Mouse (Mus musculus) A20 (cell line): ENCODE results near the gene Gm20388.

Experiments used
- DNase-seq: peaks from one replicate; pipeline ENCODE4 v3.0.0-alpha.2; 2011; ENCODE audit warnings: low read depth, low spot score

Gene Gm20388

GRCm38 (mm10) chr8:121903977-121904376 lies 1993.3 kb downstream of the Gm20388 start:
- DNase-seq: no peak

- no peak for DNase-seq
These were observed 1994.4 kb downstream of the Gm20388 start for GRCm38 (mm10) chr8:121904999-121905398.

GRCm38 (mm10) chr8:121905420-121905819 lies 1994.8 kb downstream of the Gm20388 start:
- DNase-seq: no peak

- DNase-seq: no peak
These were observed 1995.2 kb downstream of the Gm20388 start for GRCm38 (mm10) chr8:121905864-121906263.

DNA sequence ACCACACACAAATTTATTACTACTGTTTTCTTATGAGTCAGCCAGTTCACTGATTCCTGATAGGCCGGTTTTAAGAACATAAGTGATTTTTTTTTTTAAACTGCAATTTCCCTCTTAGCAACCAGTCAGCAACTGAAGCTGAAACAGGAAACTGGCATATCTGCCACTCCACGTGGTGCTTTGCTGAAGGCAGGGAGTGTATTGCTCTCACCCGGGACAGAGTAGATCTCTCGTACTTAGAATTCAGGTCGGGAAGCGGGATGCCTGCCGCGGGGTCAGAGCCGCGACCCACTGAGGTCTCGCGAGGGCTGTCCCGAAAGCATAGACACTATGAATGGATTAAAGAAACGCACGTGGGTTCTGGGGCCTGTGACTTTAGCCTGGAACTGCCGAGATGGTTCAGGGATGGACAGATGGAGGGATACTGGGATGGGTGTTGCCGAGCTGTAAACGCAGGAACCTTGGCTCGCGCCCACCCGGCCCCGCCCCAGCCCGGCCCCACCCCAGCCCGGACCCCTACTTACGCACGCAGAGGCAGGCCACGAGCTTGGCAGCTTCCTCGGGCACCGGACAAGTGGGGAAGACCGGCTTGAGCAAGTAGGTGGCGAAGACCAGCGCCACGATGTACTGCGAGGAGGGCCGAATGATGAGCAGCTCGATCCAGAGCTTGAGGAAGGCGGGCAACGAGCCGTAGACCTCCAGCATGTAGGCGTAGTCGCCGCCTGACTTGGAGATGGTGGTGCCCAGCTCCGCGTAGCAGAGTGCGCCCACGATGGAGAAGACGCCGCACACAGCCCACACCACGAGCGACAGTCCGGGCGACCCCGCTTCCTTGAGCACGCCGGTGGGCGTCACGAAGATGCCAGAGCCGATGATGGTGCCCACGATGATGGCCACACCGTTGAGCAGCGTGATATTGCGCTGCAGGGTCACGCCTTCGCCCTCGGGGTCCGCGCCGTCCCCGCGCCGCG lies 1996.2 kb downstream of the Gm20388 start:
- DNase-seq: peak; percentile 66

DNA sequence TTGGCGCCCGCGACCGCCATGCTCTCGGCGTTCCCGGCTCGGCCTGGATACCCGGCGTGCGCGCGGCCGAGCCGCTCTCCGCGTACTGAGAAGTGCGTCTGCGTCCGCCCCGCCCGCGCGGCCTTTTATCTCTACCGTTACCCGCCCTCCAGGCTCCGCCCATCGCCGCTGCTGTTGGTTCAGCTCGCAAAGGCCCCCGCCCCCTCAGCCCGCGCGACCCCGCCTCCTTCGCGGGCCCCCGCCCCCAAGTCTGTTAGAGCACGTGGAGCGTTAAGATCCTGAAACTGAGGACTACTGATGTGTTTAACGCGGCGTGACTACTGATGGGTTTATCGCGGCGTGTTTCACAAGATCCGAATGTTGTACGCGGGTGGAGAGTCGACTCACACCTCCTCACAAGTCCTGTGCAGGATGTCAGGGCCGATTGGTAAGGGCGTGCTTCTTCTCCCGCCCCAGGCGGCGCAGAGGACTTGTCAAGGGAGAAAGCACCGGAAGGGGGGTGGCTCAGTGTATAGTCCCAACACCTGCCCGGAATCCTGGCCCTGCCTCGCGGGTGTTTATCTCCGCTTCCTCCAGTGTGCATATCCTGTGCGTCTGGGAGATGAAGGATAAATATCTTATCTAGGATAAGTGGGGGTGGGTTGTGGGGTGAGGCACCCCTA lies 1997.1 kb downstream of the Gm20388 start, which contains the start of gene Slc7a5:
Slc7a5 (minus strand) TSS at position 108 of the 662 bp plus-strand sequence.
- peak; percentile 97 for DNase-seq

DNA sequence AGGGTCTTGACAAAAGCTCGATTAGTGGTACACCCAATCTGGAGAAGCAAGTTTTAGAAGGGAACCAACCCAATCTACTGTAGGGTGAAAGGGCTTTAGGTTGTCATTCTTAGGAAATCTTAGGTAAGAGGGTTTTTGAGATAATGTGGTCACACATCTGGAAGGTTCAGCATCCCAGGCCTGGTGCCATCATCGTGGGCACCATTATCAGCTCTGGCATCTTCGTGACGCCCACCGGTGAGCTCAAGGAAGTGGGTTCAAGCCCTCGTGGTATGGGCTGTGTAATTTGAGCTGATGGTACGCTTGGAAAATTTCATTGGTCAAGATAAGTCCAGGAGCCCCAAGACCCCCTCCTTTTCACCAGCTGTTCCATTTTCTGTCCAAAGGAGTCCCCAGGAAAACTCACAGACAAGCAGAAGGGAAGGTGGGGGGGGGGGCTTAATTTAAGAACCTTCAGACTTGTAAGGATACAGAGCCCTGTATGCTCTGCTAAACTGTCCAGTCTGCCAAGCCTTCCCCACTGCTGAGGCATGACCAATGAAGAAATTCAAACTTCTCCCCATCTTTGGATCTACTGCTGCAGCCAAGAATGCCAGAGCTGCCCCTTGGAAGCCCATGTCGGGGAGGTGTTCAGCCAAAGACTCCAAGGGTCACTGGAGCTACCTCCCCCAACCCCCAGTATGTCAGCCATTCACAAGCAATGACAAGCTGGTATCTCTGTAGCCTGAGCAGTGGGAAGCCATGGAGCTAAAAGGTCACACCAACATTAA lies 1997.9 kb downstream of the Gm20388 start:
- no peak for DNase-seq

- peak; percentile 17 for DNase-seq
These were observed 1998.5 kb downstream of the Gm20388 start for GRCm38 (mm10) chr8:121909148-121909541.

- DNase-seq: peak; percentile 85
These were observed 1999.0 kb downstream of the Gm20388 start for GRCm38 (mm10) chr8:121909663-121910062.

- peak; percentile 17 for DNase-seq
These were observed 2000.8 kb downstream of the Gm20388 start for GRCm38 (mm10) chr8:121911400-121911799.

- no peak for DNase-seq
These were observed 2001.3 kb downstream of the Gm20388 start for GRCm38 (mm10) chr8:121911987-121912386.

DNA sequence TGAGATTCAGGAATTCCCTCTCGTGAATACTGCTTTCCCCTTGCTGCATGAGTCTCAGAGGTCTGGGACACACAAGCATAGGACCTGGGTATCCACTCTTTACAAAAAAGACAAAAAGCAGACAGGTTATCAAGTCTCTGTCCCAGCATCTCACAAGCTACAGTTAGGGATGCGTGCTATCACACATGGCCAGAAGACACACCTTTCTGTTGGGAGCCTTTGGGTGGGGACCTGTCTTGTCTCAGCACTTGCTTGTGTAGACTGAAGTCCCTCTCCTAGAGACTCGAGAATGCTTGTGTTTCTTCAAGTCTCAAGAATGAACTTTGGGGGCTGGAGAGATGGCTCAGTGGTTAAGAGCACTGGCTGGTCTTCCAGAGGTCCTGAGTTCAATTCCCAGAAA lies 2002.2 kb downstream of the Gm20388 start:
- no peak for DNase-seq

GRCm38 (mm10) chr8:121913378-121913777 lies 2002.7 kb downstream of the Gm20388 start:
- DNase-seq: no peak

DNA sequence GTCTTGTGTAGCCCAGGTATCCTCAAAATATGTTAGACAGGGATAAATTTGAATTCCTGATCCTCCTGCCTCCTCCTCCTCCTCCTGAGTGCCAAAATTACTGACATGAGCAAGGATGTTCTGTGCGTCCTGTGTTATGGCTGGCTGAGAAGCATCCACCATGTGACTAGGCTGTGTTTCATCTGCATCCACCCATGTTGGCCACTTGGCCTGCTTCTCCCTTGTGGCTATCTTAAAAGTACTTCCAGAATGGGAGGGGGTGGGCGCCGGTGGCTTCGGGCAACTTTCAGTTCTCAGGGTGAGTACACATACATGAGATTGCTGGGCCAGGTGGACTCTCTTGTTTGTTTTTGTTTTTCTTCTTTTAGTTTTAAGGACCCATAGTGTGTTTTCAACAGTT lies 2008.5 kb downstream of the Gm20388 start:
- DNase-seq: peak; percentile 22

GRCm38 (mm10) chr8:121919731-121920130 lies 2009.1 kb downstream of the Gm20388 start:
- peak; percentile 37 for DNase-seq

DNA sequence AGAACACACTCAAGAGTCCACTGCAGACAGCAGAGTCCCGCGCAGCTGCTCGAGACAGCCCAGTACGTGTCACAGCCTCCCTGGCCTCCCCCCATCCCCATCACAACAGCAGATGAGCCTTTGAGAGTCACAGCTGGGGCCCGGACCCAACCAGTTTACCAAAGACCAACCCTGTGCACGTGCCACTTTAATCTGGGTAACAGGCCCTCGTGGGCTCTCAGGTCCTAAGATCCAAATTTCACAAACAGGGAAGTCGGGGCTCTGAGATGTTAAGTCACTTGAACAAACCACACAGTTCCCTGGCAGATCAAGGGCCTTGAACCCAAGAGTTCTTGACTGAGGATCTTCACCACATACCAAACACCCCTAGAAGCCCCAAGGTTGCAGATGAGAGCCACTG lies 2010.9 kb downstream of the Gm20388 start:
- DNase-seq: no peak

DNA sequence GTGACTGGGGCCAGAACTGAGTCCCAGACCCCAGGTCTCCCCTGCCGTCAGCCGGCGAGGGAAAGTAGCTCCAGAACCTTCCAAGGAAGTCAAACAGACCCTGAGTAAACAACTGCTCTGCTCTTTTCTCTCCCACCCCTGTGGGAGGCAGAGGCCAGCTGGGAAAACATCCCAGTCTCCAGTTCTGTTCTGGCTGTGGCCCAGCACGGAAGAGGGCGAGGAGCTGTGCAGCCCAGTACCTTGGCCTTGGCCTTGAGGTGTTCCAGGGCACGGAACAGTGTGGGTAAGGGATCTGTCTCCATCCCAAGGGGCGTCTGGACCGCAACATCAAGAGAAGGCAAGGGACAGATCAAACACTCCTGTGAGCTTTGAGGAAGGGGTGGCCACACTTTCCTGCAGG lies 2011.5 kb downstream of the Gm20388 start:
- no peak for DNase-seq

- DNase-seq: no peak
These were observed 2014.0 kb downstream of the Gm20388 start for GRCm38 (mm10) chr8:121924681-121925080.

GRCm38 (mm10) chr8:121925624-121926023 lies 2015.0 kb downstream of the Gm20388 start:
- peak; percentile 86 for DNase-seq

DNA sequence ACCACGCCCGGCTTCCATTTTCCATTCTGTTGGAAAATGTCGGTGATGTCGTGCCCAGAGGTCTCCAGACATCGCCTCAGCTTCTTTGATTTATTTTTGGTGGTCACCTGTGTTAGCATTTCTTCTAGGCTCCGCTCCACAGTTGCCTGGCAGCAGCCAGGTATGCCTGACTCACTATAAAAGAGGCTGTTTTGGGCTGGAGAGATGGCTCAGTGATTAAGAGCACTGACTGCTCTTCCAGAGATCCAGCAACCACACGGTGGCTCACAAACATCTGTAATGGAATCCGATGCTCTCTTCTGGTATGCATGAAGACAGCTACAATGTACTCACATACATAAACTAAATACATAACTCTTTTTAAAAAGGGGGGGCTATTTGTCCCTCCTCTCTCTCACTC lies 2015.6 kb downstream of the Gm20388 start:
- no peak for DNase-seq

DNA sequence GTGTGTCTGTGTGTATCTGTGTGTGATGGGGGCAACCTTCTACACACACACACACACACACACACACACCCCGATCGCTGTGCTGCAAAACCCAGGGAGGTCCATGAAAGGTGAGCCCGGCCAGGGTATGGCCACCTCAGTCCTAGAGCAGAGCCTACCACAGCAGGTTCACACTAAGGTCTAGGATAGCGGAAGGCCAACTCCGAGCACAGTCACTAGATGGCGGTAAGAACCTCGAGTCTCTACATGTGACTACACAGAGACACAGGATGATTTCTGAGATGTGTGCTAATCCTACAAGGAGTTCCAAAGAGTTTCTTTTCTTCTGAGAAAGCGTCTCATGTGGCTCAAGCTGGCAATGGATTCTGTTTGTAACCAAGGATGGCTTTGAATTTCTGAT lies 2016.7 kb downstream of the Gm20388 start:
- DNase-seq: peak; percentile 78

GRCm38 (mm10) chr8:121930047-121930446 lies 2019.4 kb downstream of the Gm20388 start:
- no peak for DNase-seq
